Mouse (Mus musculus) brain, embryonic 14.5 days (tissue): ENCODE measurements around the gene Dnah3.

Experiments
- CTCF ChIP-seq: fragments of 200-500 bp; IDR thresholded peaks from 2 replicates; pipeline ENCODE4 v1.5.1; 2012; ENCODE audit warnings: inconsistent platforms, mild to moderate bottlenecking, moderate library complexity, borderline replicate concordance; ENCODE audit not compliant: insufficient read depth, insufficient read length; ENCODE audit errors: extremely low read depth
- POLR2A ChIP-seq: fragments of 200-500 bp; IDR thresholded peaks from 2 replicates; pipeline ENCODE4 v1.6.1; 2012; ENCODE audit warnings: mild to moderate bottlenecking, inconsistent platforms, borderline replicate concordance; ENCODE audit not compliant: poor library complexity, insufficient read depth, insufficient read length, severe bottlenecking; ENCODE audit errors: extremely low read depth

GRCm38 (mm10) chr7:120055479-120055878 is 39.6 kb downstream of the Dnah3 start:
- no peak for TF ChIP-seq CTCF
- no peak for TF ChIP-seq POLR2A
